Mouse (Mus musculus) MEL (cell line): Measurements from ENCODE around the gene Abcd1. TPM values are rescaled to one million over a fixed set of nuclear protein-coding genes. Genes with fewer than 3 reads are reported as not detected.
A peak's percentile ranks its signal among the peaks of the same experiment; 100 is the strongest.

Experiments
- DNase-seq: peaks from one replicate; pipeline ENCODE4 v3.0.0; 2011; ENCODE audit warnings: low read depth, low spot score
- H3K27ac ChIP-seq: 2 replicates; pipeline ENCODE4 v1.5.1; 2012; ENCODE audit warnings: low read depth, mild to moderate bottlenecking, control low read depth, low read length, moderate library complexity; ENCODE audit not compliant: control insufficient read depth
- H3K27me3 ChIP-seq, 2 experiments: fragments of 150-350 bp in 1 of 2; sonication (generic) in 1 of 2; 2 replicates each; pipeline ENCODE4 v1.6.1; 2012; ENCODE audit warnings: low read length in 2 of 2, mild to moderate bottlenecking in 2 of 2, improper control_type of control experiment in 1 of 2, moderate library complexity in 1 of 2; ENCODE audit not compliant: insufficient read depth in 2 of 2, control insufficient read depth in 1 of 2
- H3K36me3 ChIP-seq, 2 experiments: 2 replicates each; pipeline ENCODE4 v1.6.1; 2012 to 2014; ENCODE audit warnings: low read length in 2 of 2, improper control_type of control experiment in 1 of 2, inconsistent platforms in 1 of 2, mild to moderate bottlenecking in 1 of 2; ENCODE audit not compliant: insufficient read depth in 2 of 2, control insufficient read depth in 1 of 2
- H3K4me1 ChIP-seq, 2 experiments: fragments of 150-350 bp in 1 of 2; sonication (generic) in 1 of 2; 2 replicates each; pipeline ENCODE4 v1.6.1; 2012; ENCODE audit warnings: low read length in 2 of 2, improper control_type of control experiment in 1 of 2, mild to moderate bottlenecking in 1 of 2; ENCODE audit not compliant: insufficient read depth in 2 of 2, control insufficient read depth in 1 of 2
- H3K4me3 ChIP-seq, 2 experiments: fragments of 150-350 bp in 1 of 2; sonication (generic) in 1 of 2; 2 replicates each; pipeline ENCODE4 v1.5.1; 2012; ENCODE audit warnings: low read depth in 2 of 2, low read length in 2 of 2, mild to moderate bottlenecking in 2 of 2, moderate library complexity in 2 of 2, control low read depth in 1 of 2, improper control_type of control experiment in 1 of 2; ENCODE audit not compliant: control insufficient read depth in 1 of 2, insufficient read depth in 1 of 2
- H3K79me2 ChIP-seq: 2 replicates; pipeline ENCODE4 v1.6.1; 2012; ENCODE audit warnings: mild to moderate bottlenecking, low read length, moderate library complexity; ENCODE audit not compliant: control insufficient read depth, poor library complexity, insufficient read depth
- H3K9ac ChIP-seq: 2 replicates; pipeline ENCODE4 v1.6.1; 2012; ENCODE audit warnings: low read depth, mild to moderate bottlenecking, control low read depth, low read length, moderate library complexity; ENCODE audit not compliant: control insufficient read depth, poor library complexity, severe bottlenecking
- H3K9me3 ChIP-seq: fragments of 150-350 bp; sonication (generic); replicated peaks from 2 replicates; pipeline ENCODE4 v1.6.1; 2012; ENCODE audit warnings: mild to moderate bottlenecking, low read length, improper control_type of control experiment, moderate library complexity; ENCODE audit not compliant: insufficient read depth
- BHLHE40 ChIP-seq: IDR thresholded peaks from 2 replicates; pipeline ENCODE4 v1.6.1; 2012; ENCODE audit warnings: low read depth, mild to moderate bottlenecking, inconsistent platforms, low read length, improper control_type of control experiment, borderline replicate concordance
- CHD2 ChIP-seq: IDR thresholded peaks from 2 replicates; pipeline ENCODE4 v1.6.1; 2011; ENCODE audit warnings: low read length, improper control_type of control experiment
- CTCF ChIP-seq, 3 experiments: IDR thresholded peaks in 2 of 3; conservative IDR thresholded peaks in 1 of 3; 2 replicates each; pipeline ENCODE4 v1.5.1; 2011 to 2012; ENCODE audit warnings: low read length in 3 of 3, low read depth in 2 of 3, mild to moderate bottlenecking in 2 of 3, improper control_type of control experiment in 1 of 3, inconsistent platforms in 1 of 3, mixed read lengths in 1 of 3, moderate library complexity in 1 of 3; ENCODE audit not compliant: control insufficient read depth in 1 of 3, insufficient read depth in 1 of 3, poor library complexity in 1 of 3, severe bottlenecking in 1 of 3
- ELF1 ChIP-seq: IDR thresholded peaks from 2 replicates; pipeline ENCODE4 v1.6.1; 2014; ENCODE audit warnings: low read depth, mild to moderate bottlenecking, inconsistent platforms, low read length, improper control_type of control experiment, moderate library complexity
- EP300 ChIP-seq, 2 experiments: IDR thresholded peaks; 2 replicates each; pipeline ENCODE4 v1.6.1; 2011; ENCODE audit warnings: improper control_type of control experiment in 2 of 2, low read length in 2 of 2, low read depth in 1 of 2, mild to moderate bottlenecking in 1 of 2
- ETS1 ChIP-seq: IDR thresholded peaks from 2 replicates; pipeline ENCODE4 v1.6.1; 2012; ENCODE audit warnings: low read depth, mild to moderate bottlenecking, inconsistent platforms, low read length, improper control_type of control experiment, moderate library complexity
- GATA1 ChIP-seq: IDR thresholded peaks from 2 replicates; pipeline ENCODE4 v1.6.1; 2011; ENCODE audit warnings: low read depth, low read length, improper control_type of control experiment
- KAT2A ChIP-seq: conservative IDR thresholded peaks from 2 replicates; pipeline ENCODE4 v1.6.1; 2012; ENCODE audit warnings: low read depth, low read length, improper control_type of control experiment, inconsistent platforms
- MAX ChIP-seq: IDR thresholded peaks from 2 replicates; pipeline ENCODE4 v1.6.1; 2011; ENCODE audit warnings: low read length, improper control_type of control experiment
- MAZ ChIP-seq: IDR thresholded peaks from 2 replicates; pipeline ENCODE4 v1.6.1; 2012; ENCODE audit warnings: low read depth, mild to moderate bottlenecking, inconsistent platforms, low read length, improper control_type of control experiment
- MEF2A ChIP-seq: IDR thresholded peaks from 2 replicates; pipeline ENCODE4 v1.6.1; 2014; ENCODE audit warnings: low read depth, mild to moderate bottlenecking, inconsistent platforms, low read length, improper control_type of control experiment; ENCODE audit not compliant: poor library complexity, insufficient replicate concordance, severe bottlenecking; ENCODE audit errors: extremely low read depth
- MYB ChIP-seq: IDR thresholded peaks from 2 replicates; pipeline ENCODE4 v1.6.1; 2011; ENCODE audit warnings: mild to moderate bottlenecking, low read depth, low read length, improper control_type of control experiment
- MYC ChIP-seq: IDR thresholded peaks from 2 replicates; pipeline ENCODE4 v1.6.1; 2011; ENCODE audit warnings: low read depth, mild to moderate bottlenecking, low read length, improper control_type of control experiment, moderate library complexity
- NELFE ChIP-seq: IDR thresholded peaks from 2 replicates; pipeline ENCODE4 v1.6.1; 2011; ENCODE audit warnings: low read depth, low read length, improper control_type of control experiment
- POLR2AphosphoS2 ChIP-seq: IDR thresholded peaks from 2 replicates; pipeline ENCODE4 v1.6.1; 2011; ENCODE audit warnings: low read length, improper control_type of control experiment
- POLR2AphosphoS5 ChIP-seq: IDR thresholded peaks from 2 replicates; pipeline ENCODE4 v1.6.1; 2012; ENCODE audit warnings: low read depth, borderline replicate concordance, mild to moderate bottlenecking, inconsistent platforms, low read length, moderate library complexity, mixed read lengths
- RAD21 ChIP-seq: IDR thresholded peaks from 2 replicates; pipeline ENCODE4 v1.6.1; 2011; ENCODE audit warnings: mild to moderate bottlenecking, low read depth, low read length, improper control_type of control experiment
- RCOR1 ChIP-seq: IDR thresholded peaks from 2 replicates; pipeline ENCODE4 v1.6.1; 2012; ENCODE audit warnings: low read depth, mild to moderate bottlenecking, inconsistent platforms, low read length, improper control_type of control experiment
- SMC3 ChIP-seq: IDR thresholded peaks from 2 replicates; pipeline ENCODE4 v1.6.1; 2011; ENCODE audit warnings: low read depth, low read length, improper control_type of control experiment
- TAL1 ChIP-seq: IDR thresholded peaks from 2 replicates; pipeline ENCODE4 v1.6.1; 2012; ENCODE audit warnings: mild to moderate bottlenecking, inconsistent platforms, low read length, moderate library complexity, mixed read lengths
- TCF12 ChIP-seq: IDR thresholded peaks from 2 replicates; pipeline ENCODE4 v1.6.1; 2014; ENCODE audit warnings: low read depth, mild to moderate bottlenecking, inconsistent platforms, low read length, improper control_type of control experiment, moderate library complexity
- UBTF ChIP-seq: IDR thresholded peaks from 2 replicates; pipeline ENCODE4 v1.6.1; 2012; ENCODE audit warnings: low read depth, mild to moderate bottlenecking, inconsistent platforms, low read length, improper control_type of control experiment, moderate library complexity, borderline replicate concordance; ENCODE audit not compliant: insufficient read depth
- USF1 ChIP-seq: IDR thresholded peaks from 2 replicates; pipeline ENCODE4 v1.6.1; 2014; ENCODE audit warnings: low read depth, mild to moderate bottlenecking, inconsistent platforms, low read length, improper control_type of control experiment, moderate library complexity
- USF2 ChIP-seq, 2 experiments: IDR thresholded peaks; 2 replicates each; pipeline ENCODE4 v1.6.1; 2011 to 2012; ENCODE audit warnings: improper control_type of control experiment in 2 of 2, low read length in 2 of 2, borderline replicate concordance in 1 of 2, inconsistent platforms in 1 of 2, low read depth in 1 of 2, mild to moderate bottlenecking in 1 of 2; ENCODE audit not compliant: insufficient read depth in 1 of 2
- ZC3H11A ChIP-seq: IDR thresholded peaks from 2 replicates; pipeline ENCODE4 v1.6.1; 2012; ENCODE audit warnings: low read depth, mild to moderate bottlenecking, inconsistent platforms, low read length, improper control_type of control experiment
- ZKSCAN1 ChIP-seq: IDR thresholded peaks from 2 replicates; pipeline ENCODE4 v1.6.1; 2012; ENCODE audit warnings: low read depth, mild to moderate bottlenecking, inconsistent platforms, low read length, improper control_type of control experiment, moderate library complexity
- ZMIZ1 ChIP-seq: IDR thresholded peaks from 2 replicates; pipeline ENCODE4 v1.6.1; 2012; ENCODE audit warnings: low read depth, mild to moderate bottlenecking, inconsistent platforms, low read length, improper control_type of control experiment, moderate library complexity
- ZNF384 ChIP-seq: IDR thresholded peaks from 2 replicates; pipeline ENCODE4 v1.6.1; 2012; ENCODE audit warnings: low read depth, mild to moderate bottlenecking, inconsistent platforms, low read length, improper control_type of control experiment
- polyA plus RNA-seq, 2 experiments: library from polyadenylated mRNA; stranded (reverse) in 1 of 2; unstranded in 1 of 2; fragments of >175 nt in 1 of 2; fragments of >200 nt in 1 of 2; gene quantifications; 2 replicates each; pipeline versions ENCODE4 v1.2.1 to v1.2.4; 2012; ENCODE audit warnings: low replicate concordance in 2 of 2, low read depth in 1 of 2; ENCODE audit not compliant: insufficient read length in 2 of 2, insufficient read depth in 1 of 2, missing spikeins in 1 of 2
- total RNA-seq: library from RNA; depleted of rRNA; stranded (reverse); fragments of 300-350 nt; gene quantifications from 2 replicates; pipeline ENCODE4 v1.2.3, GENCODE M21; 2012

Abcd1 gene
- total and polyA plus RNA-seq, 3 experiments, result 4.8 to 17.3 TPM; not detected in 1

DNA sequence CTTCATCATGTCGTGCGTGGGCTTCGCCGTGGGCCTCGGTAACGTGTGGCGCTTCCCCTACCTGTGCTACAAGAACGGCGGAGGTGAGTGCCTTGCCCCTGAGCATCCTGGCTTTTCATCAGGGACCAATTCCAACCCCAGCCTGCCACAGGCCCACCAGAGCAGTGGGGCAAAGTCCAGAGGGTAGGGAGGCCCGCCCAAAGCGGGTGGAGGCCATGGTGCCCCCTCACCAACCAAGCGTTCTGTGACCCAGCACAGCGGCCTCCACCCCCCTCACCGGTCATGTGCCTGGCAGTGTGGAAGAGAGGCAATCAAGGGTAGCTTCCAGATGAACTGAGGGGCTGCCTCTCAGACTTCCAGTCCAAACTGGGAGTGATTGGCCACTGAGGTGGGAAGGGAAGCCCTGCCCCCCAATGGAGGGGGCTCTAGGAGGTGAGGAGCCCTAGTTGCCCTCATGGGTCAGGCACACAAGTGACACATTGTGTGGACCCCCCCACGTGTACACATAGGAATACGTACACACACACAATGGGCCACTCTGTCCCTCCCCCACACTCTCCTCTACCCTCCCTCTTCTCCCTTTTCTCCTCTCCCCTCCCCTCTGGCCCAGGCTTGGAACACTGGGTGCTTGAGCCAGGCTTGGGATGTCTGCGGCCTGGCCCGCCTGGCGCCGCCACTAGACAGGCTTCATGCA, 42.3 kb upstream of the Abcd1 start:
- no peaks in the 10 kb centered on the region; the same call in 1 of the 2 replicates for H3K79me2 ChIP-seq
- no peaks in the 10 kb centered on the region for H3K27me3 ChIP-seq
- no peak for DNase-seq
- no peaks in the 10 kb centered on the region for H3K36me3 ChIP-seq
- 0 out of 4 replicates have a peak, but pooled peaks cover 0 to 5% of the 10 kb centered on the region in 2 experiments for H3K4me1 ChIP-seq
- no peaks in the 10 kb centered on the region for H3K9me3 ChIP-seq
- TF ChIP-seq USF1 (no peak), ZKSCAN1 (no peak), MEF2A (no peak), BHLHE40 (no peak), NELFE (no peak), ZNF384 (no peak), TAL1 (no peak), UBTF (no peak), GATA1 (no peak), EP300 (IDR thresholded peaks at IDR 0.05; ENCODE audit: low read depth in 1 of 2, low read length in 2 of 2) (no peak), KAT2A (no peak), TCF12 (no peak), POLR2AphosphoS2 (no peak), ZMIZ1 (no peak), MYC (no peak), SMC3 (no peak)
- H3K4me3 ChIP-seq, result peak overlapping the region; percentile 42 to 54; a peak in 3 of 4 replicates
- no peak overlapping the region for H3K27ac ChIP-seq
- H3K9ac ChIP-seq, result peak overlapping the region; percentile 69

DNA sequence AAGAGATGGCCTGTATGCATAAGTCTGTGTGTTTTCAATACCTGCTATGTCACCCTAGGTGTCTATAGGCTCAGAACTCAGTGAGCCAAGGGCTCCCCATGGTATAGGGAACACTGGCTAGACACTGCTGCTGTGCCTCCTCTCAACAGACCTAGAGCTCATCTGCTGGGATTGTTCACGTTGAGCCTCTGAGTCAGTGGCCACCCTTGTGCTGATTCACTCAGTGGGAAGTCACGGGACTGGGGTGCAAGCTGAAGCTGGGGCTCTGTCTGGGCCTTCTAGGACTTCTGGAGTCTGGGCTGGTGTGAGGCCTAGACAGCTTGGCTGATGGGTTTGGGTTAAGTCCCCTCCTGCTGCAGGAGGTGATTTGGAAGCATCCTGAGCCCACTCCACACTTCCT, 41.2 kb upstream of the Abcd1 start:
- Histone ChIP-seq H3K4me1 (0 out of 4 replicates have a peak, but pooled peaks cover 0 to 5% of the 10 kb centered on the region in 2 experiments), H3K27ac (no peak overlapping the region), H3K27me3 (no peaks in the 10 kb centered on the region), H3K79me2 (no peaks in the 10 kb centered on the region; the same call in 1 of the 2 replicates), H3K36me3 (no peaks in the 10 kb centered on the region), H3K4me3 (no peak overlapping the region), H3K9me3 (no peaks in the 10 kb centered on the region), H3K9ac (no peak overlapping the region)
- DNase-seq, result no peak
- TF ChIP-seq ELF1 (no peak), CHD2 (no peak), ZC3H11A (no peak), NELFE (no peak), CTCF (IDR thresholded peaks at IDR 0.05 in 2 of 3, conservative IDR thresholded peaks at IDR 0.05 in 1 of 3; ENCODE audit: control insufficient read depth in 1 of 3, insufficient read depth in 1 of 3, low read depth in 2 of 3, low read length in 3 of 3, poor library complexity in 1 of 3, severe bottlenecking in 1 of 3) (no peak), GATA1 (no peak), MYB (no peak), ZNF384 (no peak), ETS1 (no peak), RAD21 (no peak), MYC (no peak), MAX (no peak), USF2 (IDR thresholded peaks at IDR 0.05; ENCODE audit: borderline replicate concordance in 1 of 2, insufficient read depth in 1 of 2, low read depth in 1 of 2, low read length in 2 of 2) (no peak), MEF2A (no peak), RCOR1 (no peak), MAZ (no peak), SMC3 (no peak), TCF12 (no peak), ZKSCAN1 (no peak), POLR2AphosphoS5 (no peak)
